Mouse (Mus musculus) c-Kit-positive CD71-positive TER-119-negative erythroid progenitor cells, embryonic 14.5 days (primary cell): Measurements from ENCODE around the gene Naglu.

Experiments used
- DNase-seq: peaks from one replicate; pipeline ENCODE4 v3.0.0-alpha.2; 2013; ENCODE audit warnings: low read depth

Naglu gene

GRCm38 (mm10) chr11:101057860-101058259 is 12.0 kb upstream of the Naglu start:
- peak; percentile 71 for DNase-seq

GRCm38 (mm10) chr11:101058726-101059125 is 11.1 kb upstream of the Naglu start:
- no peak for DNase-seq

GRCm38 (mm10) chr11:101059473-101059872 is 10.3 kb upstream of the Naglu start:
- no peak for DNase-seq

GRCm38 (mm10) chr11:101060126-101060525 is 9.7 kb upstream of the Naglu start:
- no peak for DNase-seq

GRCm38 (mm10) chr11:101061049-101061448 is 8.8 kb upstream of the Naglu start:
- no peak for DNase-seq

GRCm38 (mm10) chr11:101062165-101062884 is 7.5 kb upstream of the Naglu start:
- no peak for DNase-seq

GRCm38 (mm10) chr11:101062971-101063675 is 6.7 kb upstream of the Naglu start:
- DNase-seq = no peak

- DNase-seq = peak; percentile 81
Measured at GRCm38 (mm10) chr11:101063676-101064327, 6.0 kb upstream of the Naglu start.

- DNase-seq = no peak
Measured at GRCm38 (mm10) chr11:101064462-101064861, 5.3 kb upstream of the Naglu start.

GRCm38 (mm10) chr11:101065002-101065401 is 4.8 kb upstream of the Naglu start:
- DNase-seq = no peak

- DNase-seq = peak; percentile 61
Measured at GRCm38 (mm10) chr11:101066549-101067412, 3.0 kb upstream of the Naglu start.

- DNase-seq = no peak
Measured at GRCm38 (mm10) chr11:101070189-101070527, 346 bp downstream of the Naglu start.

- DNase-seq = no peak
Measured at GRCm38 (mm10) chr11:101070987-101071386, 1.2 kb downstream of the Naglu start.

GRCm38 (mm10) chr11:101071810-101072428 is 2.1 kb downstream of the Naglu start:
- no peak for DNase-seq

- no peak for DNase-seq
Measured at GRCm38 (mm10) chr11:101078121-101078520, 8.3 kb downstream of the Naglu start, which contains the start of gene Hsd17b1. Gene Hsd17b1, plus strand, starts transcription at chr11:101078411.

- DNase-seq = no peak
Measured at GRCm38 (mm10) chr11:101079746-101080145, 9.9 kb downstream of the Naglu start.

GRCm38 (mm10) chr11:101080421-101080820 is 10.6 kb downstream of the Naglu start:
- DNase-seq = no peak

GRCm38 (mm10) chr11:101081659-101082058 is 11.8 kb downstream of the Naglu start:
- DNase-seq = no peak

GRCm38 (mm10) chr11:101082208-101083082 is 12.6 kb downstream of the Naglu start, which contains the start of gene Coasy:
Gene Coasy, plus strand, starts transcription at chr11:101082565.
- peak; percentile 85 for DNase-seq

GRCm38 (mm10) chr11:101083083-101083697 is 13.4 kb downstream of the Naglu start:
- DNase-seq = no peak
